Mouse (Mus musculus): ENCODE data around the gene S100a4.

Gene S100a4

DNA sequence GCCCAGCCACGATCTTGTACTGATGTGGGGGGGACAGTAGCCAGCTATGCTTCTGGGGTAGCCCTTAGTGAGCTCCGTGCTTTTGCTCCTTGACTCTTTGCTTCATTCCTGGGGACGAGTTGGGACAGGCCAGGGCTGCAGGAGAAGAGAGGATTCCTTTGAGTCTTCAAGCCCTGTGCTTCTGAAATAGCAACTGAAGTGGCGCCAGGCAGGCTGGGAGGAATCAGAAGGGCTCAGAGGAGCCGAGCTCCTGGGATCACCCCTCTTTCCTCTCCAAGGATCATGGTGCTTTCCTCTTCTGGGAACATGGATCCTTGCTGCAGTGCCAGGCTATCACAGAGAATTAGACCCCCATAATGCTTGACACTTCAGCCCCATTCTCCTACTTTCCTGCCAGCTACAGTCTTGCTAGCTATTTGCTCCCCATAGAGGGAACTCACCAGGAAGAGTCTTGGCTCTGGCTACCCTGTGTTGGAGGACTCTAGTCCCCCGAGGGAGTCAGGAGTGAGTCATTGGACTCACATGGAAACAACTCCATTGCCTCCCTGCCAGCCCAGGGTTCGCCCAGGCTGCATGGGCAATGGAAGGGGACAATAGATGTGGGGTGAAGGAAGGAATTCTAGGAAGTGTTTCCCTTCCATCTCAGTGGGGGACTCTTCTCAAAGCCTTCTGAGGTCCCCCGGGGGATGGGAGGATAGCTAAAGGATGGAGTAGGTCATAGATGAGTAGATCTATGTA, 2.9 kb upstream of the S100a4 start:
- no peak for DNase-seq

DNA sequence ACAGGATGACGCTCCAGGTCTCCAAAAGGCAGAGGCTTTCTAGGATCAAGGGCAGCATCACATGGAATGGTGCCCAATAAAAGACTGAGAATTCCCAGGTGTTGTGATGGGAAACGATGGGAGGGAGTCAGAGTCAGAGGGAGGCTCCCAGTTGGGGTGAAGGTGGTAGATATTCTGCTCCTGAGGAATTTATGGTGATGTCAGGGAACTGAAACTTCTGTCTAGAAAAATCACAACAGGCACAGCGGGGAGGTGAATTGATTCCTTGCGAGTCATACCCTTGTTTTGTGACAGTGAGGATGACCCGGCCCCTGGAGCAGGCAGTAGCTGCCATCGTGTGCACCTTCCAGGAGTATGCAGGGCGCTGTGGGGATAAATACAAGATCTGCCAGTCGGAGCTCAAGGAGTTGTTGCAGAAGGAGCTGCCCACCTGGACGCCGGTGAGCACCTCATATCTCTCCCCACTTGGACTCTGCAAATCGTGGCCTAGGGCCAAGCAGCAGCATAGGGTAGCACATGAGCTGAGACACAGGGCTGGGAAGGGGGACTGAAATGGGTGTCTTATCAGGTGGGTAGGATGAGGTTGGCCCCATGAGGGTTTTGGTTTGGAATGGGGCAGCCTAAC, 2.0 kb upstream of the S100a4 start, which contains the start of gene Gm42674:
TSS of gene Gm42674 (plus strand) at position 419 of the 625 bp plus-strand sequence.
- DNase-seq: no peak

DNA sequence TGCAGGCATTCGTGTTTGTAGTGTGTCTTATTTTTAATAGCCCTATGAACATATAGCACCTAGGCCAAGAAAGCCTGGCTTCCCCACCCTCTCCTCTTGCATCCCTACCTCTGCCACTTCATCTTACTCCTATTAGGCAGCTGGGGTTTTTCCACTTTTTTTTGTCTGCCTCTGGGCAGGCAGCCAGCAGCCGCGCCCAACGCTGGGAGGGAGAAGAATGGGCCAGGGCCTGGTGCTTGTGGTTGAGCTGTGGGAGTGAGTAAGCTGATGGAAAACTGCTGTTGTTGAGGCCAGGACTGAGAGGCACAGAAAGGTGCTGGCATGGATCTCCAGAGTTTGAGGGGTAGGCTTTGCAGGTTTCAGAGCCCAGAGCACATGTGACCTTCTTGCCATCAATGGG, 845 bp downstream of the S100a4 start:
- DNase-seq: peak; percentile 67

DNA sequence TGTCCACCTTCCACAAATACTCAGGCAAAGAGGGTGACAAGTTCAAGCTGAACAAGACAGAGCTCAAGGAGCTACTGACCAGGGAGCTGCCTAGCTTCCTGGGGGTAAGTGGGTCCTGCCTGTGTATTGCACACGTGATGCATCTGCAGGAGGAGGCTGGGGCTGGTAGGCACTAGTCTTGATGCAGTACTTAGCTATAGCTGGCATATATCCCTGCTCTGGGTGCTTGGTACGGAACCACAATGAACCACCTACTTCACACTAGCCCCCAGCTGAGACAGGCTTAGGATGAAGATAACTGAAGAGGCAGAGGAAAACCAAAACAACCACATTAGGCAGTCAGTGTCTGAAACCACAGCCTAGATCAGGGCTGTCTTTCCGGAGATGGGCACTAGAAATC, 1.5 kb downstream of the S100a4 start:
- DNase-seq: no peak

DNA sequence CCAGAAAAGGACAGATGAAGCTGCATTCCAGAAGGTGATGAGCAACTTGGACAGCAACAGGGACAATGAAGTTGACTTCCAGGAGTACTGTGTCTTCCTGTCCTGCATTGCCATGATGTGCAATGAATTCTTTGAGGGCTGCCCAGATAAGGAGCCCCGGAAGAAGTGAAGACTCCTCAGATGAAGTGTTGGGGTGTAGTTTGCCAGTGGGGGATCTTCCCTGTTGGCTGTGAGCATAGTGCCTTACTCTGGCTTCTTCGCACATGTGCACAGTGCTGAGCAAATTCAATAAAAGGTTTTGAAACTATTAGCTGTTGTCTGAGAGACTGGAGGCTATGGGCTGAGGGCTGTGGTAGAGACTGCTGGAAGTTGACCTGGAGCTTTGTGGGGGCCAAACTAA, 2.2 kb downstream of the S100a4 start:
- DNase-seq: no peak

DNA sequence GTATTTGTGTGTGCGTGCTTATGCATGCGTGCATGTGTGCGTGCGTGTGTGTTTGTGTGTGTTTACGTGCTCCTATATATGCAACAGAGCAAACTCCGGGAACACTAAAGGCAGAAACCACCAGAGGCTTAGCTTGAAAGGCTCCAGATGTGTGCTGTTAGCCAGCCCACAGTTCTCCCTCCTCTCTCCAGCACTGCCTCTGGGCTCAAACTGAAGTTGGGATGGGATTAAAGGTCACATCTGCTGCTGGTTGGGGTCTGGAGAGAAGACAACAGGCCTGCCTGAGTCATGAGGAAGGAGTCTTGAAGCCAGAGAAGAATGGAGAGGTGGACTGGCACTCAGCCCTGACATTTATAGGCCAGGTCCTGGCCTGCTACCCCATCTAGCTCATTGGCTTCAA, 2.6 kb downstream of the S100a4 start:
- DNase-seq: no peak

DNA sequence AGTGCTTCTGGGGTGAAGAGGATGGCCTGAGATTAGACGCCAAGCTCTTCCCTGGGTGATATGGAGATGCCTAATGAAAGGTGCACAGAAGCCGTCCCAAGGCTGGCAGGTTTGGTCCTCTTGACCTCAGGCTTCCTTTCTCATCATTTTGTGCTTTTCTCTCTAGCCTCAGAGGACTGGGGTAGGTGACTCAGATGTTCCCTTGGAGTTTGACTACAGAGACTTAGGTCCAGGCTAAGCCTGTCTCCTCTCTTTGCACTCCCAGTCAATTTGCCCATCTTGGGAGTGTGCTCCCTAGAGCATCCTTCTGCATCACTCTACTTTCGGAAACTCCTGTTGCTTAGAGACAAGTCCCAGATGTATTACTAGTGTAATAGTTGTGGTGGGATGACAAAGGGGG, 3.8 kb downstream of the S100a4 start:
- no peak for DNase-seq

DNA sequence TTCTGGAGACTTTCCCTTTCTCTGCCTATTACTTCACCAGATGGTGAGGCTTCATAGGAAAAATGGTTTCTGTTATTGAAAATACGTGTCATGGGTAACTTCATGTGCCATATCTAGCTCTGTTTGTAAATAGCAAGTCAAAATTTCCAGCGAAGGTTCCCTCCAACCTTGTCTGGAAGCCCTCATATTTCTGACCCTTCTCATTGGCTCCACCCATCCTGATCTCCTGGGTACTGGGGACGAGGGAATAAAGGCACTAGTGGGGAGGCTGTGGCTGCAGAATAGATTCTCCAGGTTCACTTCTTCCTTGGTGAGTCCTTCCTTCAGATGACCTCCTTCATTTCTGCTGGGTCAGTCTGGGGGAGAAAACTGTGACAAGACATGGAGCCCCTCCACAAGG, 4.7 kb downstream of the S100a4 start, which contains the start of gene S100a5:
TSS of gene S100a5 (plus strand) at position 301 of the 400 bp plus-strand sequence.
- no peak for DNase-seq

DNA sequence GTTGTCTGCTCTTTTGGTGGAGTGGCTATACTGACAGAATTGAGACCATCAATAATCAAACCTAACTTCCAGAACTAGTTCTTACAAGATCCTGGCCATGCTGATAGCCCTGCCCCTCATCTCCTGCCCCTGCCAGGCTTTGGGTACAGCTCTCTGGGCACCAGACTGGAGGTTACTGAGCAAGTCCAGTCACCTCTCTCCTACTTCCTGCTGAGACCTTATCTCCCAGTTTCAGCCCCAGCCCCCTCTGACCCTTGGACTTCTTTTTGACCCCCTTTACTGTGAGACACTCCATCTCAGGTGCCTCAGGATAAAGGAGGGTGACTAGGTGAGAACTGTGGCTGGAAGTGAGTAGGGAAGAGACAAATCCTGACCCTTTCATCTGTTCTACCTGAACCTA, 5.5 kb downstream of the S100a4 start:
- no peak for DNase-seq

DNA sequence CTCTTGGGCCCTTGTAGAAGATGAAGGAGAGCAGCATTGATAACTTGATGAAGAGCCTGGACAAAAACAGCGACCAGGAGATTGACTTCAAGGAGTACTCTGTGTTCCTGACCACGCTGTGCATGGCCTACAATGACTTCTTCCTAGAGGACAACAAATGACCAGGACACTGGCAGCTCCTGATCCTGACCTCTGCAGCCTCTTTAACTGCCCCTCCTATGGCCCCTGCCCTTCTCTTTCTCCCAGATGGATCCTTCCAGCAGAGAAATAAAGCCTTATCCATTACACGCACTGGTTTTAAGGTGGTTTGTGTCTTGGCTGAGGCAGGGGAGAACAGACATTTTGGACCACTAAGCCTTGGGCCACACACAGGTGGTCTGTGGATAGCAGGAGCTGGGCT, 7.9 kb downstream of the S100a4 start:
- DNase-seq: no peak

DNA sequence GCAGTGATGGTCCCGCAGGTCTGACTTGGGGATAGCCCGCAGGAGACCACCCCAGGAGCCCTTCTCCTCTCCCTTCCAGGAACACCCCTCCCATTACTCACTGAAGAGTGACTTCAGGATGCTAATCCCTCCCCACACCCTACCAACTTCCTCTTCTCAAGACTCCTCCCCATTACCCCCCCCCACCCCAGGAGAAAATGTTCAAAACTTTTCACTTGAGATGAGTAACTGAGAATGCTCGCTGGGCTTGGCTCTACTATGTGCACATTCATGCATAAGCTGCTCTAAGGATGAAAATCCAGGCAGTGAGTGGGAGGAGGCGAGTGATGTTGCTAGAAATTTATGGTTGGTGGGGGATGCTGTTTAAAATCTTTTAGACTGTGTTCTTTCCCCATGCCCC, 8.5 kb downstream of the S100a4 start:
- DNase-seq: no peak

DNA sequence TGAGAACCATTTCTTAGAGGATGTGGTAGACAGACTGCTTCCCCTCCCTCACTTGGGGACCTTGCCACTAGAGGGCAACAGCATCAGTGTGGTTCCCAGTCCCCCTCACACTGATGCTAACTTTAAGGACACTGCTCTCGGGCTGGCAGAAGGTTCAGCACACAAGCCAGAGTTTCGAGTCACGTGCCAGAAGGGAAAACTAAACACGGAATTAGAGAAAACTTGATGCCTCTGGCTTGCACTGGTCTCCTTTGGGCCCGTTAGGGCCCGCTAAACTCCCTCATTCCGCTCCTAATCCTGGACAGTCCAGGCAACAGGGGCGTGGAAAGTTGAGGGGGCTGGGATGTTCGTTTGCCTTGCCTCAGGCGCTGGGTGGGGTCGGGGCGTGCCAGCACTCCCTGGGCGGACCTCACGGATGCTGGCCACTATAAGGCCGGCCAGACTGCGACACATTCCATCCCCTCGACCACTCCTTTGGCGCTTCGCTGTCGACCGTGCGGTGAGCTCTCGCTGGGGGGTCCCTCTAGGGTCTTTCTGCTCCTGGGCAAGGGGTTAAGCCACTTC, 9.2 kb downstream of the S100a4 start, which contains the start of gene S100a6:
TSS of gene S100a6 (plus strand) at position 155 of the 564 bp plus-strand sequence.
- DNase-seq: no peak

DNA sequence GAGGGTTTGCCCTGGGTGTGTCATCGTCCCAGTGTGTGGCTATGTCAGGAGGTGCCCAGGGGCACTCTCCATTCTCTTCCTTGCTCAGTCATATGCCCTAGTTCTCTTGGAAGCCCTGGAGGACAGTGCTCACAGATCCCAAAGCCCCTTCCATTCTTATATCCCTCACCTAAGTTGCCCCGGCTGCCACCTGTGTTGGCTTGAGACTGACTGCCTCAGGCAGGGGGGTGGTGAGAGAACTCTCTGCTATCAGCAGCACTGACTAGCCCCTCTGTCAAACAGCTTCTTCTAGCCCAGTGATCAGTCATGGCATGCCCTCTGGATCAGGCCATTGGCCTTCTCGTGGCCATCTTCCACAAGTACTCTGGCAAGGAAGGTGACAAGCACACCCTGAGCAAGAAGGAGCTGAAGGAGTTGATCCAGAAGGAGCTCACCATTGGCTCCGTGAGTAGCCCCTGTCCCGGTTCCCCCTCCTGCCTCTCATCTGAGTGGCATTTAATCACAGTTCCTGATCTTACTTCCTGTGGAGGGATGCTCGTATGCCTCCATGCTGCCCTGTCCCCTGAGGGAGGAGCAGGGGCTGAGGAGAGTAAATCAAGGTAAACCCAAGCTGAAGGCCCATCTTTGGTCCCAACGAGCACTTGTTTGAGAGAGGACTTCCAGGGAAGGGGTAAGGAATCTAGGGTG, 10.0 kb downstream of the S100a4 start:
- DNase-seq: no peak

DNA sequence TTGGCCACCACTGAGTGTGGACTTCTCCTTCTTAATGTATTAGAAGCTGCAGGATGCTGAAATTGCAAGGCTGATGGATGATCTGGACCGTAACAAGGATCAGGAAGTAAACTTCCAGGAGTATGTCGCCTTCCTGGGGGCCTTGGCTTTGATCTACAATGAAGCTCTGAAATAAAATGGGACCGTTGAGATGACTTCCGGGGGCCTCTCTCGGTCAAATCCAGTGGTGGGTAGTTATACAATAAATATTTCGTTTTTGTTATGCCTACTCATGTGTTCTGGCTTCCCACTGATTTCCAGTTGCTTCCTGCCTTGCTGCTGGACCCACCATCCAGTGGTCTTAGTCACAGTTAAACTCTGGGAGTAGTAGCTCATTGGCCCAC, 10.6 kb downstream of the S100a4 start:
- DNase-seq: no peak

DNA sequence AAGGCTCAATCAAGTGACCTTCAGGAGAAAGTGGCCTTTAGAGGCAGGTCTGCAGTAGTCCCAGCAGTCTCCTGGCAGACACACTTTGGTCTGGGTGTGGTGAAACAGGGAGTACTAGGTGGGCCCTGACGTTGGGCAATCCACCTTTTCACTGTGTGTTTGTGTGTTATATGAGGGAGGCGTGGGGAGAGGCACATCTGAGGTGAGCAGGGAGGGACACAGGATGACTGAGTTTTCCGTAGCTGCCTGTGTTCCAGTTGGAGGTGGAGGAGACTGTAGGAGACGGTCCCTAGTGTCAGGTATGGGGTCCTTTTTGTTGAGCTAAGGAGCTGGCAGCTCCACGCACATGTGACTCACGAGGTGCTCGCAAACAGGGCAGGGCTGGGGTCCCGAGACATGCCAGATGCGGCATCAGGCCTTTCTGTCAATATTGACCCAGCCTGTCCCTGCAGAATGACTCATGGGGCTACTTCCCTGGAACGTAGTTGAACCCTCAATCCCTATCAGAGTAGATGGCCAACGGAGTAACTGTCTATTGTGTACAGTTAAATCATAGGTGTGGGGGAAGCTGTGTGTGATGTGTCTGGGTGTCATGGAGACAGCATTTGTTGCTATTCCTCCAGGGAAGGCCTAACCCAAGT, 11.2 kb downstream of the S100a4 start:
- DNase-seq: no peak

DNA sequence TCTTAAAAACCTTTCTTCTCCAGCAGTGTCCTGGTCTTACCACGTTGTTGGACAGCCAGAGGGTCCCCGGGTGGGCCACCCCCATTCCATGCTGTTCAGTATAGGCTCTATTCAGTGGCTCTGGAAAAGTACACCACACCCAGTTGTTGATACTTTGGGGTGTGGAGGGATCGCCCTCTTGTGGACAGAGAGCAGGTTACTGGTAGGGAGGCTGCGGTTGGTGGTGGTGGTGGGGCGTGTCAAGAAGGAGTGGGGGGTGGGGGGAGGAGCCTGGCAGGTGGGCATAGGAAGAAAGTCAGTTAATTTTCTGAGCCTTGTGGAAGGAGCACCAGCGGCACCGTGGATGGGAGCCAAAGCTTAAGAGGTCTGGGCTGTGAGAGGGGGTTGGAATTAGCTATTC, 11.8 kb downstream of the S100a4 start:
- DNase-seq: peak; percentile 72

DNA sequence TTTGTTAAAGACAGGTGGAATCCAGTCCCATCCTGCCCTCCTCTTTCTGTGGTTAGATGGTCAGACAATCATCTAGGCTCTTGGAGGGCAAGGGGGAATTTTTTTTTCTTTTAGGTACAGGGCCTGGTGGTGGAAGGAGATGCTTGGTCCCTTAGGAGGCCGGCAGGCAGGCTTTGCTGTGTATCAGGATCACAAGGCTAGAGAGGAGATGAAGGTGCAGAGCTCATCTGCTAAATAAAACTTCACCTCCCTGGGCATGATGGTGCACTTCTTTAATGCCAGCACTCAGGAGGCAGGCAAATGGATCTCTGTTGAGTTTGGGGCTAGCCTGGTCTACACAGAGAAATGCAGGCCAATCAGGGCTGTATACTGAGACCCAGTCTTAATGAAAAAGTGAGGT, 12.3 kb downstream of the S100a4 start:
- DNase-seq: no peak

DNA sequence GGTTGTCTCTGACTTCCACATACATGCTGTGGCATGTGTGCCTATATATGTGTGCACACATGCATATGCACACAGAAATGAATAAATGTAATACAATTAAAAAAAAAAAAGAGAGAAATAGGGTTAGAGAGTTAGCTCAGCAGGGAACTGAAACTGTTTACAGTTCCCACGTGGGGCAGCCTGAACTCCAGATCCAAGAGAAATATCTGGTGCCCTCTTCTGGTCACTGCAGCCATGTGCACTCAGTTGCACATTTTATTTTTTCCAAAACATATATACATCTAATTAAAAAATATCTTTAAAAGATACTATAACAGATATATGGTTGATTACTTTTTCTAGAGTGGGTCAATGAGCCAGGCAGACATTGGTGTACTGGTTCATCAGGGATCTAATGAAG, 14.0 kb downstream of the S100a4 start:
- no peak for DNase-seq

DNA sequence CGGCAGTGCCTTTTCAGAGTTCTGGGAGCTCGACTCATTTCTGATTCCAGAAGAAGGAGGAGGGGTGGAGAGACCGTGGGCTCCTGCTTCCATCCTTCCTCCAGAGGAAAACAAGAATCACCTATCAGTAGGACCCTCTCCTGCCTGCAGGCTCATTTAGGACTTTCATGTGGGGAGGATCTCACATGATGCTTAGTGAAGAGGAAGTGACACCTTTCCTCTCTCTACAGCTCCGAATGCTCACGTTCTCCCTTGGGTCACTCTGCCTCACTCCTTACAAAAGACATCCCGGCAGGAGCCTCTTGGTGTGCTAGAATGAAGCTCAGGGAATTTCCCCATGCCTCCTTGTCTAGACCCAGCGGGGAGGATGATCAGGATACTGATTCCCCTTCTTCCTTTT, 18.0 kb downstream of the S100a4 start:
- no peak for DNase-seq

DNA sequence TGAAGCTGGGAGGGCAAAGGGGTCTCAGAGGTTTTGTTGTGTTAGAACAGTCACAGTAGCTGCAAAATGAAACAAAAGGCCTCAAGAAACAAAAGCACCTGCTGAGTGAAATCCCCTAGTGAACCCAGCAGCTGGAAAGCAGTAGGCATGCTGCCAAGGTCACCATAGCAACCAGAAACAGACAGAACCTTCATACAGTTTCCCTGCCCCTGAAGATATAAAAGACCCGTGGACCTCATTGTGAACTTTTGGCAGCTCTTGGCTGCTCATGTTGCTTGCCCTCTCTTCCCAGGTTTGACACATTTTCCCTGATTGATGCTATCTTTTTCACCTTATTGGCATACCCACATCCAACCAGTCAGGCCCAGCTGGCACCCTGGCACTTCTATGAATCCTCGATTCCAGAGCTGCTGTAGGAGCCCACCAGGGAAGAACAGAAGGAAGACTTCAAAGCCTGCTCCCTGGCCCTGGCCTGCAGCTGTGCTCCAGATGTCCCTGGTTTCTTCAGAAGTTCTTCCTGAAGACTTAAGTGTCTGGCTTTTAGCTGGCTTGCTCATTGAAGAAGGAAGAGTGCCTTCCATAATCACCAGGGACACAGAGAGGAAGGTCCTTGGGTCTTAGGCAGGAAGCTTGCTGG, 20.0 kb downstream of the S100a4 start:
- DNase-seq: no peak

DNA sequence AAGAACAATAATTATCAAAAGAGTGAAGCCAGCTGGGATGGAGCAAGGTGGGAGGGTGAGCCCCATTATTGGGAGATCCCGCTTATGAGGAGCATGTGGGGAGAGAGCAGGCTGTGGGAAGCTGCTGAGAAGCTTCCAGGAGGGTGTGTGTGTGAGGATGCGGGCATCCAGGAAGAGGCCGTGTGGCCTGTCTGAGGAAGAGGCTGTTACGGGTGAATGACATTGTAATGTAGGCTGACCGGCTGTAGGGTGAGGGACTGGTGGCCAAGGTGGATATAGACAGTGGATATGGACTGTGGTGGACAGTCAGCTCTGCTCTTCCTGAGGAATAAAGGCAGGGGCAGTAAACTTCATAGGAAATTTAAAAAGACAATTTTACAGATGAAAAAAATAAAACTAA, 21.9 kb downstream of the S100a4 start:
- DNase-seq: no peak

DNA sequence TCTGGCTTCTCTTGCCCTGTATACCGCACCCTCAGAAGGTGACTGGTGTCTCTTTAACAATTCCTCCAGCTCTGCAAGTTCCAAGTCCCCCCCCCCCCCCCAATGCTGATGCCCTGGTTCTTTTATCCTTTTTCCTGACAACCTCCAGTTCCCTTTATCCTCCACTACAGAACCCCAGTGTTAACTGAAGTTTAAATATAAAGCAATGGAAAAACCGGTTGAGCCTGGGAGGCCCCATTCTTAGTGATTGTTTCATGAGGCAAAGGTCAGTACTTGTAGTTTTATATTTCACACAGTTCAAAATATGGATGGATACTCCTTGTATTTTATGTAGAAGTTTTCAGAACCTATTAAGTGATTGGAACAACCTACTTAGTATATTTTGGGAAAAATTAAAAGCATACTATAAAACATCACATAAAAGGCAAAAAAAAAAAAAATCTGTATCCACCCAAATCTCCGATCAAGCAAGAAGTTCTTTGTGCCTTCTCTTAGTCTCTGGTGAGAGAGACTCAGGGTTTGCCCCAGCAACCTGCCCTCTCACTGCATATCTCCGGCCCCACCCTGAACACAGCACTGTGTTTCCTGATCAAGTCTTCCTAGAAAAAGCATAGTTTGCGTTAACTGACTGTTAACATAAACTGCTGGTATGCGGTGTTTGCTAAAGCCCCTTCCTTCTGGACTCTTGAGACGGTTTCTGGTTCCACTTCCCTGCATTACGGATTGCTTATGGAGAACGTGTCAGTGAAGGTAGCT, 22.9 kb downstream of the S100a4 start:
- no peak for DNase-seq
